Mouse (Mus musculus): ENCODE results near the gene Wnt10a. TPM values are rescaled to one million over a fixed set of nuclear protein-coding genes. Genes with fewer than 3 reads are reported as not detected.
"Not testable (repeated sequence)": the region's sequence is repeated elsewhere in the genome, so short reads cannot be mapped to it uniquely, and the experiment has no call there.

Gene Wnt10a
- polyA plus RNA-seq, 1 experiment from 2014 or later: 0.63 TPM

DNA sequence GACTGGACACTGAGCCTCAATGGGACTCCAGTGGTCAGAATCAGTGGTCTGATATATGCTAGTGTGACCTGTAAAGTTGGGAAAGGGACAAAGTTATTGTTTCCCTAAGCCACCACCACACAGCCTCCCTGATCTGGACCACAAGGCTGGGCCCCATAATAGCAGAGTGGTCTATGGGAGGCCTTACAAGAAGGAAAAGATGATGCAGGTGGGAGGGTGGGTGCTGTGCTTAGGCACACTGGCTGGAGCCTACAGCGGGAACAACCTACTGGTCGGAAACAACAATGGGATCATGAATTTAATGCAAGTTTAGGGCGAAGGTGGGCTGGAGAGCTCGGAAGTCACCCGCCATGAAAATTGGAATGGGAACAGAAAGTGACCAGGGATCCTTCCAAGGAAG, 14.5 kb downstream of the Wnt10a start:
- WGBS: 13% methylated on average over 5 of the region's 5 CpGs
- Histone ChIP-seq H3K36me3 (ENCODE audit: poor library complexity, severe bottlenecking) (no peaks in the 10 kb centered on the region), H3K9me3 (replicated peaks) (no peaks in the 10 kb centered on the region), H3K27ac (no peak overlapping the region), H3K4me2 (no peak overlapping the region), H3K4me1 (peaks cover 55% of the 10 kb centered on the region), H3K4me3 (no peak overlapping the region), H3K9ac (no peak overlapping the region), H3K27me3 (peaks cover 95% of the 10 kb centered on the region)
- no peak for ATAC-seq

DNA sequence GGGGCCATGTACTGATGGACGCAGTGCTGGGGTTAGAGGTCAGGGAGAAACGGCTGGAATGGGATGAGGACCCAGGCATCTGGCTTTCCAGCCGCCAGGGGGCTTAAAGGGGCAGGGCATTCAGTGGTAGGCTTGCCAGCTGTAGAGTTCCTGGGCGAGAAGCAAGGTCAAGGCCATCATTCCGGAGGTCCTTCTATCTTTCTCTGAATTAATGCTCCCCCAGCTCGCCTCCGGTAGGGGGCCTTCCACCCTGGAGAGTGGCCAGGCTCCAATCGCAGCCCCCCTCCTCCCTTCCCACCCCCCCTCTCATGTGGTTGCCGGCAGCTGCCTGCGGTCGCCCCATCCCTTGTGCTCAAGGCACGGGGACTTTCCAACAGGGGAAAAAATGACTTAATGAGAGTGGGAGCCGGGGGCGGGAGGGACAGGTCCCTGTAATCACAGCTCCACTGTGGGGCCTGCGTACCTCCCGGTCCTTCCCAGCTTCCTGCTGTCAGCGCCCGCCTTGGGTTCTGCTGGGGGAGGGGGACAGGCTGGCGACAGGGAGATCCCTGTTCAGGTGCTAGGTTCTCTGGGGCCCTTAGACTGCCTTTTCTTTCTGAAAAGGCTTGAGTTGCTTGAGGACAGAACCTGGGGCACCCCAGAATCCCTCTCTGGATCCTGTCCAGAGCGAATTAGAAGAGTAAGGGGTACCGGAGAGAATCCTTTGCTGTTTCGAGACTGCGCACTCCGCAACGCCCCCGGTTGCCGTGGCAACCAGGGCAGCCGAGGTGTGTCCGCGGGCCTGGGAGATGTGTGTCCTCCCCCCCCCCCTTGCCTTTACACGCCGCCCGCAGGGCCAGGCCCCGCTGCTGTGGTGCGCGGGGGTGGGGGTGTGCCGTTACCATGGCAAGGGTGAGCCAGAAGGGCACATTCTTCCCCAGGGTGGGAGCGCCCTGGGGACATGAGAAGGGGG, 15.3 kb downstream of the Wnt10a start:
- peak; percentile 25 for ATAC-seq
- no peak overlapping the region; the same call in 1 of the 2 replicates for H3K27ac ChIP-seq
- no peaks in the 10 kb centered on the region for H3K36me3 ChIP-seq (ENCODE audit: poor library complexity, severe bottlenecking)
- peak overlapping the region; percentile 33 for H3K4me3 ChIP-seq
- H3K4me2 ChIP-seq: peak overlapping the region; percentile 62
- WGBS: under 1% methylated on average over 38 of the region's 38 CpGs
- H3K9me3 ChIP-seq (replicated peaks): no peaks in the 10 kb centered on the region
- peak overlapping the region; percentile 40 for H3K9ac ChIP-seq
- H3K4me1 ChIP-seq: peaks cover 52% of the 10 kb centered on the region
- H3K27me3 ChIP-seq: peaks cover 96% of the 10 kb centered on the region

- WGBS: 3% methylated on average over 23 of the region's 23 CpGs
- ATAC-seq: peak; percentile 25
- Histone ChIP-seq H3K36me3 (ENCODE audit: poor library complexity, severe bottlenecking) (no peaks in the 10 kb centered on the region), H3K4me2 (peak overlapping the region; percentile 62), H3K9me3 (replicated peaks) (no peaks in the 10 kb centered on the region), H3K9ac (no peak overlapping the region; the same call in 1 of the 2 replicates), H3K27me3 (peaks cover 89% of the 10 kb centered on the region), H3K4me1 (peaks cover 46% of the 10 kb centered on the region), H3K27ac (no peak overlapping the region), H3K4me3 (no peak overlapping the region)
These were observed 16.3 kb downstream of the Wnt10a start for GRCm38 (mm10) chr1:74807551-74808071.

DNA sequence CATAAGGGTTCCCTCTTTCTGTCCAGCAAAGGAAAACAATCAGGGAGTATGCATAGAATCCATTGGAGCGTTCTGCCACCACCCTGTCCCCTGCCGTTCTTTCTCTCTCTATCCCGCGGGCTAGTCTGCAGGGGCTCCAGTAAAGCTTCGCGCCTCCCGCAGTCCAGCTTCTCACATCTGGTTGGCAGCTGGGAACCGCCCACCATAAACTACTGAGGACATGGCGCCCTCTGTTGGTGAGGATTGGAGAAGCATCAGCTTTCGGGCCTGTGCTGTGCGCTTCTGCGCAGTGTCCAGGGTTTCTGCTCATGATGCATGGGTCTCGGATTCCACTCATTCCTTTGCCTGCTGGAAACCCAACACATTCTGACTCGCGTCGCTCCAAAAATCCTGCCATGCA, 16.8 kb downstream of the Wnt10a start:
- H3K4me3 ChIP-seq: no peak overlapping the region
- WGBS: under 1% methylated on average over 16 of the region's 16 CpGs
- no peaks in the 10 kb centered on the region for H3K36me3 ChIP-seq (ENCODE audit: poor library complexity, severe bottlenecking)
- H3K4me2 ChIP-seq: peak overlapping the region; percentile 62
- H3K4me1 ChIP-seq: peaks cover 42% of the 10 kb centered on the region
- H3K9ac ChIP-seq: no peak overlapping the region
- peaks cover 87% of the 10 kb centered on the region for H3K27me3 ChIP-seq
- ATAC-seq: peak; percentile 63
- no peak overlapping the region for H3K27ac ChIP-seq
- H3K9me3 ChIP-seq (replicated peaks): no peaks in the 10 kb centered on the region

DNA sequence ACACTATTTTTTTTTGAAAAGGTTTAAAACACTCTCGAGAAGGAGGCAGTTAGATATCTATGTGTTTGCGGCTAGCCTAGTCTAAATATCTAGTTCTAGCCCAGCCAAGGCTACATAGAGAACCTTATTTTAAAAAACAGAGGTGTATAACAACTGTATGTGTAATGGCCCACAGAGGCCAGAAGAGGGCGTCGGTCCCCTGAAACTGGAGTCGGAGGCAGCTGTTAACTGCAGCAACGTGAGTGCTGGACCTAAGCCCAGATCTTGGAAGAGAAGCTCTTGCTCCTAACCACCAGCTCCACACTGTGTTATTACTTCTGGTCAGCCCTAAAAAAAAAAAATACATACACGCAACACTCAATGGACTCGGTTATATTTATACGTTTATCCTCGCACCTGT, 17.7 kb downstream of the Wnt10a start:
- H3K9me3 ChIP-seq (replicated peaks): no peaks in the 10 kb centered on the region
- H3K9ac ChIP-seq: no peak overlapping the region
- H3K4me3 ChIP-seq: no peak overlapping the region
- 57% methylated on average over 10 of the region's 10 CpGs for WGBS
- peaks cover 32% of the 10 kb centered on the region for H3K4me1 ChIP-seq
- no peak for ATAC-seq
- H3K36me3 ChIP-seq (ENCODE audit: poor library complexity, severe bottlenecking): no peaks in the 10 kb centered on the region
- H3K4me2 ChIP-seq: no peak overlapping the region
- H3K27ac ChIP-seq: no peak overlapping the region
- H3K27me3 ChIP-seq: peaks cover 84% of the 10 kb centered on the region

GRCm38 (mm10) chr1:74814931-74815647, 23.8 kb downstream of the Wnt10a start:
- H3K4me2 ChIP-seq: no peak overlapping the region
- H3K27ac ChIP-seq: no peak overlapping the region
- peaks cover 23% of the 10 kb centered on the region for H3K27me3 ChIP-seq
- WGBS: 71% methylated on average over 9 of the region's 9 CpGs
- ATAC-seq: no peak
- no peak overlapping the region for H3K9ac ChIP-seq
- peaks cover 7% of the 10 kb centered on the region for H3K4me1 ChIP-seq
- no peak overlapping the region for H3K4me3 ChIP-seq
- H3K36me3 ChIP-seq (ENCODE audit: poor library complexity, severe bottlenecking): no peaks in the 10 kb centered on the region
- H3K9me3 ChIP-seq (replicated peaks): no peaks in the 10 kb centered on the region

- peaks cover 17% of the 10 kb centered on the region for H3K27me3 ChIP-seq
- not testable (repeated sequence) for H3K4me1 ChIP-seq; H3K36me3 ChIP-seq (ENCODE audit: poor library complexity, severe bottlenecking); H3K4me2 ChIP-seq; H3K9me3 ChIP-seq (replicated peaks); H3K9ac ChIP-seq; H3K27ac ChIP-seq; H3K4me3 ChIP-seq; ATAC-seq
- 91% methylated on average over 6 of the region's 6 CpGs for WGBS
These were observed 24.6 kb downstream of the Wnt10a start for GRCm38 (mm10) chr1:74815965-74816364.

GRCm38 (mm10) chr1:74816612-74817199, 25.4 kb downstream of the Wnt10a start:
- H3K4me3 ChIP-seq: peak overlapping the region; percentile 75
- peak overlapping the region; percentile 67 for H3K4me2 ChIP-seq
- peaks cover 11% of the 10 kb centered on the region for H3K27me3 ChIP-seq
- 6% methylated on average over 38 of the region's 38 CpGs for WGBS
- peak overlapping the region; percentile 87 for H3K9ac ChIP-seq
- peaks cover 7% of the 10 kb centered on the region for H3K4me1 ChIP-seq
- no peaks in the 10 kb centered on the region for H3K36me3 ChIP-seq (ENCODE audit: poor library complexity, severe bottlenecking)
- H3K9me3 ChIP-seq (replicated peaks): no peaks in the 10 kb centered on the region
- peak overlapping the region; percentile 80 for H3K27ac ChIP-seq
- peak; percentile 92 for ATAC-seq

- H3K4me1 ChIP-seq: peaks cover 7% of the 10 kb centered on the region
- H3K27ac ChIP-seq: peak overlapping the region; percentile 80
- H3K27me3 ChIP-seq: peaks cover 11% of the 10 kb centered on the region
- no peaks in the 10 kb centered on the region for H3K9me3 ChIP-seq (replicated peaks)
- 15% methylated on average over 14 of the region's 14 CpGs for WGBS
- no peaks in the 10 kb centered on the region for H3K36me3 ChIP-seq (ENCODE audit: poor library complexity, severe bottlenecking)
- peak overlapping the region; percentile 87 for H3K9ac ChIP-seq
- H3K4me2 ChIP-seq: peak overlapping the region; percentile 67
- peak; percentile 55 for ATAC-seq
- peak overlapping the region; percentile 75 for H3K4me3 ChIP-seq
These were observed 25.9 kb downstream of the Wnt10a start for GRCm38 (mm10) chr1:74817219-74817618.

DNA sequence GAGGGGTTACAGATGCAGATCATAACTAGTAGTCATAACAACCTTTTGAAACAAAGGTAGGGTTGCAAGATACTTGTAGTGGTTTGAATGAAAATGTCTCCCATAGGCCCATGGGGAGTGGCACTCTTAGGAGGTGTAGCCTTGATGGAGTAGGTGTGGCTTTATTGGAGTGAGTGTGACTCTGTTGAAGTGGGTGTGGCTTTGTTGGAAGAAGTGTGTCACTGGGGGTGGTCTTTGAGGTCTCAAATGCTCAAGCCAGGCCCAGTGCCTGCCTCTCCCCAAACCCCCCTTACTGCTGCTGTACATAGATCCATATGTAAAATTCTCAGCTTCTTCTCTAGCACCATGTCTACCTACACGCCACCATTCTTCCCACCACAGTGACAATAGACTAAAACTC, 27.2 kb downstream of the Wnt10a start:
- peaks cover 2% of the 10 kb centered on the region; the same call in 1 of the 2 replicates for H3K27me3 ChIP-seq
- H3K4me2 ChIP-seq: no peak overlapping the region
- ATAC-seq: no peak
- H3K36me3 ChIP-seq (ENCODE audit: poor library complexity, severe bottlenecking): no peaks in the 10 kb centered on the region
- 92% methylated on average over 1 of the region's 1 CpGs for WGBS
- no peak overlapping the region for H3K4me3 ChIP-seq
- H3K9ac ChIP-seq: no peak overlapping the region
- H3K9me3 ChIP-seq (replicated peaks): no peaks in the 10 kb centered on the region
- no peak overlapping the region for H3K27ac ChIP-seq
- H3K4me1 ChIP-seq: peaks cover 7% of the 10 kb centered on the region

GRCm38 (mm10) chr1:74823598-74823997, 32.3 kb downstream of the Wnt10a start:
- not testable (repeated sequence) for H3K27me3 ChIP-seq; H3K4me2 ChIP-seq; H3K4me3 ChIP-seq; H3K9ac ChIP-seq; H3K36me3 ChIP-seq (ENCODE audit: poor library complexity, severe bottlenecking); H3K9me3 ChIP-seq (replicated peaks); ATAC-seq; H3K27ac ChIP-seq
- WGBS: 97% methylated on average over 4 of the region's 4 CpGs
- H3K4me1 ChIP-seq: peaks cover 13% of the 10 kb centered on the region

All from forebrain, embryonic 13.5 days (tissue).